Mouse (Mus musculus) left cerebral cortex, postnatal 10 days (tissue): ENCODE data around the gene Rab3ip. TPM values are rescaled to one million over a fixed set of nuclear protein-coding genes. Genes with fewer than 3 reads are reported as not detected.

Source experiments
- DNase-seq, 2 experiments: peaks; one replicate each; pipeline ENCODE4 v3.0.0; 2021 to 2022; ENCODE audit warnings: low spot score in 2 of 2, mixed read lengths in 1 of 2; ENCODE audit errors: extremely low spot score in 1 of 2
- intact Hi-C: fragments of 180-260 bp; cut with DNase I; formaldehyde crosslinking; loops from one replicate; pipeline ENCODE4 v1.15.1; 2025
- total RNA-seq, 2 experiments: library from RNA; stranded (reverse); gene quantifications; 2 replicates each; pipeline ENCODE4 v1.2.3; 2021

The Rab3ip gene
- total RNA-seq, 2 experiments from 2014 or later: 39.6 to 43.4 TPM

DNA sequence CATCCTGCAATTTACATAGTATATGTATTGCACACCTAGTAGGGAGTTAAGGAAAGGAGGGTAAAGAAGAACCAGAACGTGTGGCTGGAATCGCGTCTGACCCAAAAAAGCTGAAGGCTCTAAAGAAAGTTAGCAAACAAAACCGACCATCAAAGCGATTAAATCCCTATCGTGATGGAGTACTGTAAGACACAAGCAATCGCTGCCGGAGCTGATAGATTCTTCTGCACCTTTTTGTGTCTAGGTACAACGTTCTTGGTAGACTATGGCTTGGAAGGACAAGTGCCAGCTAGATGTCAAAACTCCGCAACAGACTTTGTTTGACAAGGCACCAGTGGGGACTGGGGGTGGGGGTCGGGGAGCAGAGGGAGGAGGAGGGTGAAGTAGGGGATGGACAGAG lies 13.5 kb upstream of the Rab3ip start:
- intact Hi-C loops: no loop called here
- no peak for DNase-seq

DNA sequence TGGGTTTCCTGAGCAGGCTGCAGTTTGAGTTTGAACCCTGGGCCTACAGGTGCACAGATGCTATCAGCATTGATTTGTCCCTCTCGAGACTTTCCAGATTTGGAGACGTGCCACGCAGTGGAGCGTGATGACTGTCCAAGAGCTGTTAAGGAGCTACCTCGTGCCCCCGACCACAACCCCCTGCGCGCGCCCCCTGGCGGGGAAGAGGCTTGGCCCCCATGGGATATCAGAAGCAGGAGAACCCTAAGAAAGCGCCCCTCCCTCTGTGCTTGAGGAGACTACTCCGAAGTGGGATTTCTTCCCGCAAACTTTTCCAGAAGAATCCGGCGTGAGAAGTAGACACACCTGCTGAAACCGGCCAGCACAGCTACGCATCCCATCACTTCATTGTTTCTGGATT lies 12.2 kb upstream of the Rab3ip start:
- intact Hi-C loops: no loop called here
- peak in 1 of 2 experiments; percentile 33 for DNase-seq

DNA sequence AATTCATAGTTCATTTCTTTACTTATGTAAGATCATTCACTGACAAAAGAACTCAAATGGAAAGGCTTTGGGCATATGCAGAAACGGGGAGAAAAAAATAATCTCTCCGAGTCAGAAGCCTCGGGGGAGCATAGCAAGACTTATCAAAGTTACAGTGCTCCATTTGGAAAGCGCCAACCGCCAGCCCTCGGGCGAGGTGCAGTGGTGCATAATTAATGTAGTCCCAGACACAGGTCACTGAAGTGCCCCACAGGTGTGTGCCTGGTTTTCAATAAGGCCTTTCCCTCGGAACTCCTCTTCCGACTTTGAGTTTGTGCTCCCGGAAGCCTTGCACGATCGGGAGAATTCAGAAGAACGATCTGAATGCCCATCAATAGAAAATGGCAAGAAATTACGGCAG lies 11.6 kb upstream of the Rab3ip start:
- intact Hi-C loops: no loop called here
- DNase-seq: no peak

DNA sequence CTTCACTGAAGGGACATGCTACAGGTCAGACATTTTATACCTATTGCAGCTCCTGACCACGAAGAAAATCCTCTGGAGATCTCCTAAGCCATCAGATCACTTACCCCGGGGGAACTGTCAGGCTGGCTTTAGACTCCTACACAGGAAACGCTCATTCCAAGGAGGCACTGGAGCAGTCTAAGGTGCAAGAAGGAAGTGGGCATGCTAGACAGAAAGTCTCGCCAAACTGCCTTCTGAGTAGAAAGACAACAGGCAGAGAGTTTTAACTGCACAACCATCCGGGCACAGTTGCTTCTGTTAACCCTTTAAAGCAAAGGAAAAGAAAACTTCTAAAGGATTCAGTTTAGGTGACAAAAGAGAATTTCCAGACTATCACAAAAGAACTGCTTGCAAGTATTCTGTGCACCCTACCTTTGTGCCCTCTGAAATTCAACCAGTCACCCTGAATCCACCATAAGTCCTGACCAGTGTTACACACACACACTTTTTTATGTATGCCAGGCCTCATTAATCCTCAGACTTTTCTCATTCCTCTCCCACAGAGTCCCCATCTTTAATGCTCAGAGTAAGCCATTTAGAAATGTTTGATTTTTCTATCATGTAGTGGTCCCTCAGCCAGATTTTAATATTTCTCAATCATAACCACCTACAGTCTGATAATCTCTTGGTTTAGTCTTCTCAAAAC lies 7.4 kb upstream of the Rab3ip start:
- DNase-seq: no peak
- intact Hi-C loops: no loop called here

DNA sequence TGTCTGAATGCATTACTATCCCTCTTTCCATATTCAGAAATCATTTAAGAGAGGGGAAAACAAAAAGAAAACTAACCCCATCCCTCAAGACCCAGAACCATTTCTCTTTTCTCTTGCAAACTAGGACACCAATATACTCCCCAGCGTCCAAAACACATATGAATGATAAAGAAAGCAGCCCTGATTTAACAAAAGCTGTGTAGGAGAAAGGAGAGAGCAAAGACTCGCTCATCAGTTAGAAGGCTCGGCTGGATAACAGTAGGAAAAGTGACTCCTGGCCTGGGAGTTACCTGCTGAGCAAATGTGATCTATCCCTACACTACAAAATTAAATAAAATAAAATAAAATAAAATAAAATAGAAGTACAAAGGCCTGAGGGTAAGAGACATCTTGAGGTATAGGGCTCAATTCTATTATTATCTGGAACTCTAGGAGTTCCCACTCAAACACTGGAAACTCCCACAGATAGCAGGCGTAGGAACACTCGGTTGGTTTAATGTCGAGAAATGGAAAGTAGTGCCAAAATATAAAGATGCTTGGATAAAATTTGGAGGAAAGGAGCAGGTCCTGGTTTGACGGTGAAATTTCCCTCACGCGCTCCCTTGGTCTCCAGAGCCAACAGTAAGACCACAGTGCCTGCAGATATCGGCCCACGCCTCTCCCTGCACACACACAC lies 6.1 kb upstream of the Rab3ip start:
- intact Hi-C loops: no loop called here
- no peak for DNase-seq

DNA sequence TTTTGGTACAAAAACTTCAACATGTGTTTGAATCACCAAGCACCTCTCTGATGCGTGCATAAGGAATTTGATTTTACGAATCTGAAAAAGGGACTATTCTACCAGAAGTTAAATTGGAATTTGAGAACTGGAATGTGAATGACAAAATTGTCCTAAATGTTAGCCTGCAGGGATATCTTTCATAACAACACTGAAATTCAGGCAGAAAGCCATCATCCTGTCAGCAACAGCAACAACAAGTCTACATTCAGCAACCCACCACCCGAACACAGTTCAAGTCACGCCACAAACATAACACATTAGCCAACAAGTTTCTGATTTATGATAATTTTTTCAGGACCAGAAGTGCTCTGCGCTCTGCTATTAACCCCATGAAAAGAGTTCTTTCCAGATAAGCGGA lies 4.6 kb upstream of the Rab3ip start:
- intact Hi-C loops: no loop called here
- DNase-seq: no peak

DNA sequence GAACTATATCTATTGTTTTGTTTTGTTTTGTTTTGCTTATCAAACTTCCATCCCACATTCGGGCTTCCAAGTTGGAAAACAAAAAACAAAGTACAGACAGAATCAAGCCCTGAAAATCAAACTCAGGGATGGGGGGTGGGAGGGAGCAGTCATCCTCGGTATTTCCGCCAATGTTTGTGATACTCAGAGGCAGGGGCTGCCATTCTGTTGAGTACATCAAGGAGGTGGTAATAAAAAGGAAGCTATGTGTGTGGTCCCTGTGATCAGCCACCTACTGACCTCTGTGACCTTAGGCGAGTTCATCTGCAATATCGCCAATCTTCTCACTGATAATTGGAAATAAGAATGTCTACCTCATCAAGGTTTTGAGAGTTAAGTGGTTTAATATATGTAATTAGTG lies 317 bp upstream of the Rab3ip start:
- DNase-seq: no peak
- intact Hi-C loops: no loop called here

DNA sequence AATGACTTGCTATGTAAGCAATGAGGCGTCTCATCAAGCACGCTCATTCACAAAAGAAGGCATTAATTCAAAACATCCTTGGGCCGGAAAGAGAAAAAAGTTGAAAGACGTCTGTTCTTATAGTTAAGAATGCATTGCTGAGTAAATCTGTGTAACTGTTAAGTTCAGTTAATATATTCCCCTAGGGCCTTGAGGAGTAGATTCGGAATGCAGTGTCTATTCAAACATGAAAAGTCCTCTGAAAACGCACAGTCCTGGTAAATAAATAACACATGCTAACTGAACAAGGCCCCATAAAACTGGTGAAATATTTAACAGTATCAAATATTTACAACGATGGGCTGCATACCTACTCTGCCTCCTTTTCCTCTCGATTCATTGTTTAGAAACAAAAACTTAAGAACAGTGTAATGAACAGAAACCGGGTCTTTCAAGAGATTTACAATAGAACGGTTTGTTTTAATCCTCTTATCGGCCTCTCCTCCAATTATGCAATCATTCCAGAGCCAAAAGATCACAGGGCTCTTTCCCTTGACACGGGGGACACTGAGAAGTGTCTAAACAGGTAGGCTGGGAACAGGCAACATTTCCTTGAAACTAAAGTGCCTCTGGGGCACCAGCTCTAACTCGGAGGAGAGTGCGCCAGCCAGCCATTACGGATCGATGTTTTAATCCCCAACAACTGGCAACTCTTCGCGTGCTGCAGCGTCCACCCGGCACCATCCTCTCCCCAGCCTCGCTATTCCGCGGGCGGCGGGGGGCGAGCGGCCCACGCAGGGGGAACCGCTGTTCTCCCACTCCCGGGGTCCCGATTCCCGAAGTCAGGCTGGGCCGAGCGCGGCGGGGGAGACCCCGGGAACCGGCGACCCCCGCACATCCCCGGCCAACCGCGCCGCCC lies 1.2 kb downstream of the Rab3ip start:
- intact Hi-C loops: no loop called here
- peak; percentile 15 to 52 for DNase-seq

DNA sequence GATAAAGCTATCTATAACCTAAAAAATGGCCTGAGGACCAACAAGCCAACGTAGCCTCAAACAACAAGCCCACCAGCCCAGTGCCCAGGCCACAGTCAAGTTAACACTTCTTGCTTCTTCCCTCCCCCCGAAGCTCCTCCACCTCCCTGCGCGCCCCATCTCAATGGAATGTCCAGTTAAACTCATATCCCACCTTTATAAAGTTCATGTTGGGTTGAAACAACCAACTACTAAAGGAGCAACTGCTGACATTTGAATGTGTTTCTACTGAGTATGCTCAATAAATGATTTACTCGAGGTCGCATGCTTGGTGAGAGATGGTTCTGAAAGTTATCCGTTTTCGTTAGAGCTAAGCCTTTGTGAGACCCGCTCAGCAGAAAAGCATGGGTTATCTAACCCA lies 2.2 kb downstream of the Rab3ip start:
- no peak for DNase-seq
- intact Hi-C loops: no loop called here

DNA sequence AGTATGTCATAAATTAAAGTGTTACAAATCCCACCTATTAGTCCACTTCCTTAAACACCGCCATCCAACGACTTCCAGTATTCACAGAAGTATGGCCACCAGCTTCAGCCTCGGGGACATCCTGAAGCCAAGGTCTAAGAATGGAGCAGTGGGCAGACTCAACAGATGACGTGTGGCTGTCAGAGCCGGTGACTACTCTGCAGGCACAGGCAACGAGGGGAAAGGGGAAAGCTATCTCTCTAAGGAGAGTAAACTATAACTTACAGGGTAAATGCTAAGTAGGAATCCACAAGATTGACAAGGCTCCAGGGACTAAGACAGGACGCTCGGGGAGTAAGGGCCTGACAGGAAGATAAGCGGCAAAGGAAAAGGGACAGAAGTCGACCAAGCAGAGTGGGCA lies 5.6 kb downstream of the Rab3ip start:
- no peak for DNase-seq
- intact Hi-C loops: no loop called here

DNA sequence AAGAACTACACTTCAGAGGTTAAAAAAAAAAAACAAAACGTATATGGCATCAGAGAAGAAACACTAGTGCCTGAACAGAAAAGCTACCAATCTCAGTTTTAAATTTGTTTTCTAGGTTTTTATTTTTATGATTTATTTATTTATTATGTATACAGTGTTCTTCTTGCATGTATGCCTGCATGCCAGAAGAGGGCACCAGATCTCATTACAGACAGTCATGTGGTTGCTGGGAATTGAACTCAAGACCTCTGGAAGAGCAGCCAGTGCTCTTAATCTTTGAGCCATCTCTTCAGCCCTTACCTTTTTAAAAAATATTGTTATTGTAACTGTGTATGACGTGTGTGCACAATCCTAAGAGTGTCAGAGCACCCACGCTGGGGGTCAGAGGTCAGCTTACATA lies 6.4 kb downstream of the Rab3ip start:
- no peak for DNase-seq
- intact Hi-C loops: no loop called here

DNA sequence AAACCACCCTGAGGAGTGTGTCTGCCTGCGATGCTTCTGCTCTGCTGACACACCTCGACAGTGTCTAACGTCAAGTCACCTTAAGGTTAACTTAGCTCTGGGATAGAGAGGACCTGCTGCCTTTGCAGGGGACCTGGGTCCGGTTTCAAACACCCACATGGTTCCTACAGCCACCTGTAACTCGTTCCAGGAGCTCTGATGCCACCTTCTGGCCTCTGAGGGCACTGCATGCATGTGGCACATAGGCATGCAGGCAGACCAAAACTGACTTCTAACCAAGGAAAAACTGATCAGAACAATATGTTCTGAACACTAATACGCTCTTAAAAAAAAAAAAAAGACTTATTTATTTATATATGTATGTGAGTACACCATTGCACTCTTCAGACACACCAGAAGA lies 7.5 kb downstream of the Rab3ip start:
- peak in 1 of 2 experiments; percentile 48 for DNase-seq
- intact Hi-C loops: no loop called here

DNA sequence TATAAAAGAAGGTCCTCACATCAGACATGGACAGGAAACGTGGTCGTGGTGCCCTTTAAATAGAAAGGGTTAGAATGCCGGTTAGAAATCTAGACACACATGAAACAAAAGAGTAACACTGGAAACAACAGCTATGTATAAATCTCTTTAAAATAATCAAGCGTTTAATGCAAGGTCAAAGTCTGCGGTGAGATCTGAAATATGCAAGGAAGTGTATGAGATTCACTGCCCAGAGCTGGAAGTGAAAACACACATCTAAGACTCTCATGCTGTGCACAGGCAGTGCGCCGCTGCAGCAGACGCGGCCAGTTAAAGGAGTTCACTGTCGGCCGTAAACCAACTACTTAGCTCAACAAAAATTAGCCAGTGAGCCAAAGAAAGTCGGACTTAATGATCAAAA lies 15.5 kb downstream of the Rab3ip start:
- intact Hi-C loops: no loop called here
- no peak for DNase-seq

DNA sequence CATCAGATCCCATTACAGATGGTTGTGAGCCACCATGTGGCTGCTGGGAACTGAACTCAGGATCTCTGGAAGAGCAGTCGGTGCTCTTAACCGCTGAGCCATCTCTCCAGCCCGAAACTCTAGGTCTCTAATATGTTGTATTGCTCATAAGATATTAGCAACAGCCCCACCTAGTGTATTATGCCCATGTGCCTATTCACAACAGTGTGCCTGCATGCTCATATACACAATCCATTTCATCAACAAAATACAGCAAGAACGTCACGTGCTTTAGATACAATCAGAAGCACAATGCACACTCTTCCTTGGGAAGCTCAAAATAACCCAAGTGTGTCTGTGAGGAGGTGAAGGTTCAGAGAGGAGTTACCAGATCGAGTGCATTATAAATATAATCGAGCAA lies 16.8 kb downstream of the Rab3ip start:
- intact Hi-C loops: no loop called here
- DNase-seq: no peak

DNA sequence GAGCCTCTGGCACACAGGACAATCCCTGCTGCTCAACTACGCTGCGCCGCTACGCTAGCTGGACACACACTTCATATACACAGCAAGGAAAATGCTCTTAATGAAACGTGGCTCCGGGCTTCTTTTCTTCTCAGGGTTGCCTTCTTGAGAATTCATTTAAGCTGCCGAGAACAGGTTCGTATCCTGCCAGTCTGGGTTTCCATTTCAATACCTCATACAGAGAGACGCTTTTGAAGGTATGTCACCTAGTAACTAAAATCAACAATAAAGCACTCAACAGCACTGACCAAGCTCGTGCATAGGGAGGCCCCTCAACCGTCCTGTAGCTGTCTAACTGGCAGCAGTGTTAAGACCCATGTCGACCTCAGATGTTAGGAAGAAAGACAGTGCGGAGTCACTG lies 18.2 kb downstream of the Rab3ip start:
- no peak for DNase-seq
- intact Hi-C loops: no loop called here

DNA sequence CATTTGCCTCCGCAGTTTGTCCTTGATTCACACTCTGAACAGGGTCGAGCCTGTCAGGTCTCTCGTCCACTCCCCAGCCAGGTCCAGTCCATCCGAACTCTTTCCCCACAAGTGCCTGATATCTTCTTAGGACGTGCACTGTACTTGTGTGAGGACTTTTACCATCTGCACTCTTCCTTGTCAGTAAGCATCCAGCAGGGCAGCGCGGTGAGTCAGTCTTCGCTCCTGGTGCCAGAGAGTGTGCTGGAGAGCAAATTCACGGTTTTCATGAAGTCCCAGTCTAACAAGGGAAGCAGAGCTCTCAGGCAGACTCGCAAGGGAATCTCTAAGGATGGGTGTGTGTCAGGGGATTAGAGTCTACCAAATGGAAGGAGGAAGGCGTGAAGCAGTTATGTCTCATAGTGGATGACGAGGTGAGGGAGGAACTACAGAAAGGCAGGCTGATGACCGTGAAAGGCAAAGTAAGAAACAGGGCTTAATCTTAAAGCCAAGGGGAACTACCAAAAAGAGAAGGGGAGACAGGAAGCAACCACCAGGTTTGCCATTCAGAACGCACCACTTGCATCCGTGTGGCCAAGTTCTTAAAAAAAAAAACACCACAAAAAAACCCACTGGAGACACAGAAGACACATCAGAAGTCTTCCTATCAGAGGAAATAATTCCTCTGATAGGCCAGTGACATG lies 18.9 kb downstream of the Rab3ip start:
- no peak for DNase-seq
- intact Hi-C loops: no loop called here

DNA sequence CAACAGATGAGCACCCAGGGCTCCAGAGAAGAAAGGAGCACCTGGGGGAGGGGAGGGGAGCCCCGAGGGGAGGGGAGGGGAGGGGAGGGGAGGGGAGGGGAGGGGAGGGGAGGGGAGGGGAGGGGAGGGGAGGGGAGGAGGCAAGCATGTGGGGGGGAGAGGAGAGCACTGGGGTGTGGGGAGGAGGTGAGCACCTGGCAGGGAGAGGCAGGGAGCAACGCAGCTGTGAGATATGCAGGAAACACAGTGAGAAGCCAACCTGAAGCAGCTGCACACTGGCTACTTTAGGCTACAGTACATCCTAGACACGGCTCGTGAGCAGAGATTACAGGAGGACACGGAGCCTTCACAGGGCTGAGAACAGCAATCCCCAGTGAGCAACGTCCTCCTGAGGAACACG lies 19.6 kb downstream of the Rab3ip start:
- intact Hi-C loops: no loop called here
- no peak for DNase-seq

DNA sequence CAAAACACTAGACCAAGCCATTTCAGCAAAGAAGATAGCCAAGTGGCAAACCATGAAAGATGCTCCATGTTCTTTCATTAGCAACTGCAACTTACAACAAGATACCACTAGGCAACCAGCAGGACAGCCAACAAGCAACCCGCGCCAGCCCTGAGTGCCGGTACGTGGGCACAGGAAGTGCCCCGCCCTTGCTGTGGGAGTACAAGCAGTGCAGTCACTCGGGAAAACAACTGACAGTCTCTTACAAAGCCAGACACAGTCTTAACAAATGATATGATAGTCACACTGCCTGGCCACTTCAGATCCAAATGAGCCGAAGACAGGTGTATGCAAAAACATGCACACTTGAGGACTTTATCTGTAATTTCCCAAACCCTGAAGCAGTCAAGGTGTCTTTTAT lies 20.1 kb downstream of the Rab3ip start:
- intact Hi-C loops: no loop called here
- no peak for DNase-seq

DNA sequence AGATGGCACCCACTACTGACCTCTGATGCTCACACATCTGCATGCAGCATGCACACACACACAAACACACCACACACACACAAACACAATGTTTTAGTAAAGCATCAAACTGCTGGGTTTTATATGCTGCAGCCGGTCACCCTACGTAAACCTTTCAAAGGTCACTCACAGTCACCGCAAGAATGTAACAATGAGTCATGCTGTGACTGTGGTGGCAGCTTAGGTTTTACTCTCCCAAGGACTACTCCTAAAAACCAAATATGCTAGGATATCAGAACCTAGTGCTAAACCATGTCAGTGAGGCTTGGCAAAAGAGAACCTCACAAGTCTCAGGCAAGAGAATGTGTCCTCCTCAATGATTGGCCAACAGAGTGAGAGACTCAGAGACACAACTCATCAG lies 21.7 kb downstream of the Rab3ip start:
- intact Hi-C loops: no loop called here
- no peak for DNase-seq
